Mouse (Mus musculus): ENCODE measurements around the gene Mroh2a. TPM values are rescaled to one million over a fixed set of nuclear protein-coding genes. Genes with fewer than 3 reads are reported as not detected.

Mroh2a gene
- polyA plus RNA-seq, 1 experiment from 2014 or later = 1.3 TPM

DNA sequence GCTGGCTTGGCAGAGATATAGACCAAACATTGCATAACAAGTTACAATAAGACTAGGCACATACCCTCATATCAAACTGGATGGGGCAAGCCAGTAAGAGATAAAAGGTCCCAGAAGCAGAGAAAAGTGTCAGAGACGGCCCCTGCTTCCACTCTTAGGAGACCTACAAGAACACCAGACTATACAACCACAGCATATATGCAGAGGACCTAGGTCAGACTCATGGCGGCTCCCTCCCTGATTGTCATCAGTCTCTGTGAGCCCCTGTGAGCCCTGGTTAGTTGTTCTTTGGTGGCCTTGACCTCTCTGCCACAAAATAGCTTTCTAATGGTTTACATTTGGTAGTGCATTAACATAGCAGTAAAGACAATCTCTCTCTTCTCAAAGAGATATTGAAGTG lies 82.2 kb downstream of the Mroh2a start:
- WGBS = 52% methylated on average over 2 of the region's 2 CpGs
- H3K9me3 ChIP-seq (ENCODE audit: control insufficient read depth, low read length) = peaks cover 54% of the 10 kb centered on the region
- ATAC-seq (ENCODE audit: insufficient read depth, low FRiP score, low TSS enrichment) = no peak

DNA sequence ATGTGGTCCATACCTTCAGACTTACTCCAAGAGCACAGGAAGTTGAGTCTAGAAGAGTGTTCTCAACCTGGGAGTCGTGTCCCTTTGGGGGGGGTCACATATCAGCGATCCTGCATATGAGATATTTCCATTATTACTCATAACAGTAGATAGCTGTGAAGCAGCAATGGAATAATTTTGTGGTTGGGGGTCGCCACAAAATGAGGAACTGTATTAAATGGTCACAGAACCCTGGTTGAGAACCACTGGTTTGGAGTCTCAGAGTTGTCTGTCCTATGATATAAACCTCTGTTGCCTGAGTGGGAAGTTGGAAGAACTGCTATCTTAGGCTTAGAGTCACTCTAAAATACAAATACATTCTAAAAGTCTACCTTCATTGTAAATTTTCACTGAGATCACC lies 83.1 kb downstream of the Mroh2a start:
- ATAC-seq (ENCODE audit: insufficient read depth, low FRiP score, low TSS enrichment) (peak; percentile 21; the same call in 1 of the 2 replicates), DNase-seq (ENCODE audit: low spot score) (no peak)
- Histone ChIP-seq H3K4me1 (ENCODE audit: control insufficient read depth, insufficient read depth, low read length) (no peaks in the 10 kb centered on the region), H3K27me3 (ENCODE audit: control insufficient read depth, insufficient read depth, low read length) (no peaks in the 10 kb centered on the region), H3K9me3 (ENCODE audit: control insufficient read depth, low read length) (peaks cover 46% of the 10 kb centered on the region), H3K4me2 (ENCODE audit: low read depth) (no peak overlapping the region), H3K27ac (ENCODE audit: low read depth, low read length) (no peak overlapping the region), H3K9ac (ENCODE audit: low read length) (no peak overlapping the region), H3K4me3 (ENCODE audit: low read depth, low read length) (no peak overlapping the region), H3K36me3 (ENCODE audit: control insufficient read depth, insufficient read depth, low read length) (no peaks in the 10 kb centered on the region)
- WGBS = 52% methylated on average over 3 of the region's 3 CpGs

More for the DNA sequence above, 82.2 kb downstream of the Mroh2a start:
- Histone ChIP-seq H3K4me3 (ENCODE audit: low read depth, low read length) (no peak overlapping the region), H3K36me3 (ENCODE audit: control insufficient read depth, insufficient read depth, low read length) (no peaks in the 10 kb centered on the region), H3K27me3 (ENCODE audit: control insufficient read depth, insufficient read depth, low read length) (no peaks in the 10 kb centered on the region), H3K4me1 (ENCODE audit: control insufficient read depth, insufficient read depth, low read length) (no peaks in the 10 kb centered on the region), H3K27ac (ENCODE audit: low read depth, low read length) (no peak overlapping the region), H3K9ac (ENCODE audit: low read length) (no peak overlapping the region), H3K4me2 (ENCODE audit: low read depth) (no peak overlapping the region)
- no peak for DNase-seq (ENCODE audit: low spot score)

DNA sequence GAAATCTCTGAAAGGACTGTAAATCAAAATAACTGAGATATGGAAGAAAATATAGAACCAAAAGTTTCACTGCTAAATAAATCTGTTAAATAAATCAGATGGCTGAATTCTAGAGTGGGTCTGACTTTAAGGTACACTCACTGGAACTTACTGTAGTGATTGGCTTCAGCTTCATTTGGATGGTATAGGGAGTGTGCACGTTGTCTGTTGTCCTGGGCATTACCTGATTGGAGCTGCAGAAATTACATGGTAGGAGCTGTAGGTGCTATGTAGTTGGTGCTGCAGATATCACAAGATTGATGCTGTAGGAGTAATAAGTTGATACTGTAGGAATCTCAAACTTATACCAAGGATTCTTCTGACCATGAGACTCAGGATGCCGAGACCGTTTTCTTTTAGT lies 83.6 kb downstream of the Mroh2a start:
- Histone ChIP-seq H3K4me1 (ENCODE audit: control insufficient read depth, insufficient read depth, low read length) (no peaks in the 10 kb centered on the region), H3K4me2 (ENCODE audit: low read depth) (no peak overlapping the region), H3K4me3 (ENCODE audit: low read depth, low read length) (no peak overlapping the region), H3K27ac (ENCODE audit: low read depth, low read length) (no peak overlapping the region), H3K36me3 (ENCODE audit: control insufficient read depth, insufficient read depth, low read length) (no peaks in the 10 kb centered on the region), H3K9me3 (ENCODE audit: control insufficient read depth, low read length) (peaks cover 41% of the 10 kb centered on the region), H3K9ac (ENCODE audit: low read length) (no peak overlapping the region), H3K27me3 (ENCODE audit: control insufficient read depth, insufficient read depth, low read length) (no peaks in the 10 kb centered on the region)
- no peak for DNase-seq (ENCODE audit: low spot score)
- 67% methylated on average over 3 of the region's 3 CpGs for WGBS
- 0 out of 2 replicates have a peak, but pooled peaks have one; percentile 36 for ATAC-seq (ENCODE audit: insufficient read depth, low FRiP score, low TSS enrichment)

Other genes with a start within 250 kb of the Mroh2a start
- gene Usp40, start 218.4 kb upstream of the Mroh2a start, polyA plus RNA-seq (2014; fragmentation: Nextera tagmentation; extraction: Ambion mirVana) = 29.4 and 31.2 TPM in 2 replicates
- not detected in 2 replicates for gene Ugt1a10, start 171.6 kb upstream of the Mroh2a start, polyA plus RNA-seq (2014; fragmentation: Nextera tagmentation; extraction: Ambion mirVana)
- gene Ugt1a9, start 156.2 kb upstream of the Mroh2a start, polyA plus RNA-seq (2014; fragmentation: Nextera tagmentation; extraction: Ambion mirVana) = not detected in 2 replicates
- not detected in 2 replicates for gene Ugt1a8, start 139.2 kb upstream of the Mroh2a start, polyA plus RNA-seq (2014; fragmentation: Nextera tagmentation; extraction: Ambion mirVana)
- 0.54 and 0.65 TPM in 2 replicates for gene Ugt1a7c, start 131.9 kb upstream of the Mroh2a start, polyA plus RNA-seq (2014; fragmentation: Nextera tagmentation; extraction: Ambion mirVana)
- gene Ugt1a6b, start 123.7 kb upstream of the Mroh2a start, polyA plus RNA-seq (2014; fragmentation: Nextera tagmentation; extraction: Ambion mirVana) = not detected in 2 replicates
- 0.18 TPM in 1 of 2 replicates, not detected in the other for gene Ugt1a6a, start 92.2 kb upstream of the Mroh2a start, polyA plus RNA-seq (2014; fragmentation: Nextera tagmentation; extraction: Ambion mirVana)
- gene Ugt1a5, start 61.0 kb upstream of the Mroh2a start, polyA plus RNA-seq (2014; fragmentation: Nextera tagmentation; extraction: Ambion mirVana) = not detected in 2 replicates
- gene Ugt1a2, start 26.4 kb upstream of the Mroh2a start, polyA plus RNA-seq (2014; fragmentation: Nextera tagmentation; extraction: Ambion mirVana) = not detected in 2 replicates
- gene Dnajb3, start 21.2 kb upstream of the Mroh2a start, polyA plus RNA-seq (2014; fragmentation: Nextera tagmentation; extraction: Ambion mirVana) = 13.6 and 14.8 TPM in 2 replicates
- not detected in 2 replicates for gene Ugt1a1, start 15.0 kb upstream of the Mroh2a start, polyA plus RNA-seq (2014; fragmentation: Nextera tagmentation; extraction: Ambion mirVana)
- 136 and 141 TPM in 2 replicates for gene Hjurp, start 50.6 kb downstream of the Mroh2a start, polyA plus RNA-seq (2014; fragmentation: Nextera tagmentation; extraction: Ambion mirVana)
- not detected in 2 replicates for gene Trpm8, start 50.7 kb downstream of the Mroh2a start, polyA plus RNA-seq (2014; fragmentation: Nextera tagmentation; extraction: Ambion mirVana)
- not detected in 2 replicates for gene Spp2, start 180.0 kb downstream of the Mroh2a start, polyA plus RNA-seq (2014; fragmentation: Nextera tagmentation; extraction: Ambion mirVana)

All from neural tube, embryonic 11.5 days (tissue).